Mouse (Mus musculus) liver (tissue): ENCODE results near the gene Ctnnb1.
"Not testable (repeated sequence)": the region's sequence is repeated elsewhere in the genome, so short reads cannot be mapped to it uniquely, and the experiment has no call there.

Source experiments
- DNase-seq: peaks from one replicate; pipeline ENCODE4 v3.0.0-alpha.2; 2020; ENCODE audit warnings: mixed read lengths

Gene Ctnnb1

DNA sequence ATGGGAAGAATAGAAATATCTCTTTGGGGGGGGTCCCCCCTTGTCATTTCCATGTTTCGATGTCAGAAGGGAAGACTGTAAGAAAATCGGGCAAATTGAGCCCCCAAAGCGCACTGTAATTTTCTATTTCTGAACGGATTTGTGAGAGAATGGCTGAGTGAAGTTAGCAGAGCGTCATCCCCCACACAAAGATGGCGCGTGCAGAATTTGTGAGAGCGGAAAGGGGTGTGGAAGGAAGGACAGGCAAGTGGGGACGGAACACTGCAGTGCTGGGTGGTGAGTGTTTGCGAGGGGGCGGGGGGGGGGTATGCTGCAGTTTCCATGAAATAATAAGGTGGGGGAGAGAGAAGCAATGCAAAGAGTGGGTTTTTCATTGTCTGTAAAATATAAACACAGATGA lies at the start of gene Ctnnb1:
TSS of gene Ctnnb1 (plus strand) at position 136 of the 400 bp plus-strand sequence.
- DNase-seq: no peak

- DNase-seq: no peak
Observed at GRCm38 (mm10) chr9:120880286-120880685, 48.7 kb upstream of the Ctnnb1 start.

DNA sequence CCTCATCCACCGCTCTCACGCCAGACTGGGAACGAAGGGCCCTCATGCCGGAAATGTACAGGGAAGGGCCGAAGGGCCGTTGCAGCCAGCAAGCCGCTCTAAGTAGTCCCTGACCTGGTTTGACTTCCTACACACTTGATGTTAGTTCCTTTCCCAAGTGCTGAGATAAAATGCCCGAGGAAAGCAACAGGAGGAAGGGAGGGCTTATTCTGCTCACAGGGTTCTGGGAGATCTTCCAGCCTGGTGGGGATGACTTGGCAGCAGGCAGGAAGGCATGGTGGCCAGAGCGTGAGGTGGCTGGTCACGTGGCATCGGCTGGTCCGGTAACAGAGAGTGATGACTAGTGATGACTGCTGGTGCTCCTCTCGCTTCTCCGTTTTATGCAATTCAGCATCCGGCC lies 47.9 kb upstream of the Ctnnb1 start:
- DNase-seq: no peak

DNA sequence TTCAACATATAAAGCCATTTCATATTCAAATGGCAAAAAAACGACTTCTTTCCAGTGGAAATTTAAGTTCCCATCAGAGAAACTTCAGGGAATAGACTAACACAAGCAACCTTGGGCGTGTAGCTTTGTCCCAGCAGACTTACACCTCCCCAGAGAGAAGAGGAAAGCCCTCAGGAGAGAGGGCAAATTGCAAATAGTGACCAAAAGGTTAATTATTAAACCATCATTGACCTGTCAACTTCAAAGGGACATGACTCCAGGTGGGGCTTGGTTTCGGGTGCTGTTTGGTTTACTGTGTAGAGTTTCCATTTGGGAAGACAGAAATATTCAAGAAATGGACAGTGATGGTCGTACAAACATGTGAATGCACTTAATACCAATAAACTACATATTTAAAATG lies 47.2 kb upstream of the Ctnnb1 start:
- no peak for DNase-seq

DNA sequence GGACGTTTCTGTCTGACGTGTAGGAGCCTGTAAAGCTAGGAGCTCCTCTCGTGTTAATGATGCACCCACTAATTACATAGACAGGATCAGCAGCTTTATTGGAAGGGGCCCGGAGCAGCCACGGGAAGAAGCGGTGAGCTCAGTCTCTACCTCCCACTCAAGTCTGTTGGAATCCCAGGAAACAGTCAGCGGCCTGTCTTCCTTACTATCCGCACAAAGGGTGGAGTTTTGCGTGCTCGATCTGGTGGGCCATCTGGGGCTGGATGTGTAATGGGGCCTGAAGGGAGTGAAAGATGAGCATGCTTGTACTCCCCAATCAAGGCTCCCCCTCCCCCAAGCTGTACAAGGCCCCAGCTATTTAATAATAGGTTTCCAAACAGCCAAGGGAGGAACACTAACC lies 44.3 kb upstream of the Ctnnb1 start:
- DNase-seq: no peak

DNA sequence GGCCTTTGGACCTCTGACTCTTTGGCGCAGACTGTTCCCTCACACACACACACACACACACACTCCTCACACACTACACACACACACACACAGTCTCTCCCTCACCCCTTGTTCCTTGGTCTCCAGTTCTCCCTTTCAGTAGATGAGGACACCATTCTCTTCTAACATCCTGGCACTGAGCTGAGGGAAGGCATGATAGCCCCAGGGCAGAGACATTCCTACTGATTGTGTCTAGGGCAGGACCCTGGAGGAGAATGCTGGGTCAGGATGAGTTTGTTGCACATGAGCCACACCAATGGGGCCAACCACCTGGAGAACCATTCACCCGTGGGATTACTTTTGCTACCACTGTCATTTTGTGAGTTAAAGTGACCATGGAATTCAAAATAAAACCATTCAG lies 41.4 kb upstream of the Ctnnb1 start:
- DNase-seq: no peak

DNA sequence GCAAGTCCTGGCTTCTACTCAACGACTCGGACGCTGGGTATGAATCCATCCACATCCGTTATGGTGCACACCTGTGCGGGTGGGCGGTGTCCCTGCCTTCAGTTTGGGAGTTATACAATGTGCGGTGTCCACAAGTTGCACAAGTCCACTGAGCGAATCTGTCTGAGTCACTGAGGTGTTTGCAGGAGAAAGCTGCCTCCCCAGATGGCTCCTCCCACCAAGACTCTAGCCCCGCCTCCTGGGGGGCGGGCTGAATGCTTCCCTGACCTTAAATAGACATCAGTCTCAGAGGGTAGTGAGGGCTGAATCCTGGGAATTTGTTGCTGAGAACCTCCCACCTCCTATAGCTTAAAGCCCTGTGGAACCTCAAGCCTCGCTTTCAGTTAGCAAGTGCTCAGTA lies 35.6 kb upstream of the Ctnnb1 start:
- peak; percentile 58 for DNase-seq

- no peak for DNase-seq
Observed at GRCm38 (mm10) chr9:120893971-120894370, 35.0 kb upstream of the Ctnnb1 start.

- no peak for DNase-seq
Observed at GRCm38 (mm10) chr9:120894376-120894775, 34.6 kb upstream of the Ctnnb1 start.

- DNase-seq: no peak
Observed at GRCm38 (mm10) chr9:120896502-120896901, 32.5 kb upstream of the Ctnnb1 start.

GRCm38 (mm10) chr9:120897269-120897668 lies 31.7 kb upstream of the Ctnnb1 start:
- DNase-seq: no peak

GRCm38 (mm10) chr9:120899833-120900232 lies 29.2 kb upstream of the Ctnnb1 start:
- DNase-seq: no peak

DNA sequence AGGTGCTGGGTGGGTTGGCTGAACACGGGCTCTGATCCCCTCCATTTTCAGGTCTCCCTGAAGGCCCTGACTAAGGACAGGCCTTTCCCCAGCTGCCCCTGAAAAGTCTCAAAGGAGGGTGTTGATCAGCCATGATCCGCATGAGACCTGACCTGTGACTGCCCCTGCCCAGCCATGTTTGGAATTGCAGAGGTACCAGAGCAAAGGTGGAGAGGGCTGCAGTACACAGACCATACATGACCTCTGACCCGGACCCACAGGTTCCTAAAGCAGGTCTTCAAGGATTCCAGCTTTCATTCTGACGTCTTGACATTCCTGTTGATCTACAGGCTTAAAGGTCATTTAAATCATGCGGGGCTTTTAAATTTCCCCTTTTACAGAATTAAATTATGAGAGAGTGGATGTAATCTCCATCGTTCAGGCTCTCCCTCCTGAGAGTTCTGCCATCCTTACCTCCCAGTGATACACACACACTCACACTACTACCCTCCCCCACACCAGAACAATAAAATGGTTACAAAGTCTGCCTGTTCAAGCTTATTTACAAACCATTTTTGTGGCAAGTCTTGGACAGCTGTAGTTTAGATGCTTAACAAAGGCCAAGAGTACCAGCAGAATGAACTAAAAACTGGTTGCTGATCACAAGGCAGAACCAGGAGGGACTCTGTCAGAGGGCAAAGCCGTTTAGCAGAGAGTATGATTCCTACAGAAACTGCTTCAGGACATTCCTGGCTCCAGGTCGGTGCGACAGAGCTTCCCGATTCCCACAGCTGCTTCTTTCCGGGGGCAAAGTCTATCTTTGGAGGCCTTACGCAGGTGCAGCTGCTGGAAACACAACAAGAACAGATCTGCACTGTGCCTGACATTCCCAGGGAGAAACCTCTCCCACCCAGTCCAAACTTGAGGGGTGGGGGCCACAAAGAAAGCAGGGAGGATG lies 28.4 kb upstream of the Ctnnb1 start:
- peak; percentile 27 for DNase-seq

GRCm38 (mm10) chr9:120902562-120902961 lies 26.5 kb upstream of the Ctnnb1 start:
- DNase-seq: no peak

DNA sequence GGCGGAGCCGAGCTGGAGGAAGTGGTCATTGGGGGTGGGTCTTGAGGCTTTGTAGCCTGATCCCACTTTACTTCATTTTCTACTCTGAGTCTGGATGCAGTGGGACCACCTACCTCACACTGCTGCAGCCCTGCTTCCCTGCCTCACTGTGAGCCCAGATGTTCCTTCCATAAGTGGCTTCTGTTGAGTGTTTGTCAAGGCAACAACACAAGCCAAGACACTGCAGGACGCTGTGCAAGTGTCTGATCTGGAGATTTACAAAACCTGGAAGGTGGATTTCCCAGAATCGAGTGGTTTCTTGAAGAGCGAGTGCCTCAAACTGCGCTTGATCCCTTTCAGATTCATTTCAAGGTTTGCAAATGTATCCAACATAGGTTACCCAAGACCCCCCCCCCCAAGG lies 20.6 kb upstream of the Ctnnb1 start:
- no peak for DNase-seq

DNA sequence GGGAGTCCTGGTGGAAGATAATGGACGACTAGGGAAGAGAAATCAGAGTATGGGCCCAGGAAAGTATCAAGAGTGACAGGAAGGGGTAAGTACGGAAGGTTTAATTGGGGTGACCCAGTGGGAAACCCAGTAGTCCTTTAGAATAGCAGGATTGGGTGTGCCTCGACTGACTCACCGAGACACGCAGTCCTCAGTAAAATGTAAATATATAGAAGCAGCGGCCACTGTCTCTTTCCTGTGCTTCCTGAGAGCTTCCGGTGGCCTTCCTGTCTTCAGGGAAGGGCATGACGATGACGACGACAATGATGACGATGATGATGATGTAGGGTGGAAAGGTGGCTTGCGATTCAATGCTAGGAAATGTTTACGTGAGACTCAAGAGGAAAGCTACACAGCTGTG lies 15.9 kb upstream of the Ctnnb1 start:
- no peak for DNase-seq

DNA sequence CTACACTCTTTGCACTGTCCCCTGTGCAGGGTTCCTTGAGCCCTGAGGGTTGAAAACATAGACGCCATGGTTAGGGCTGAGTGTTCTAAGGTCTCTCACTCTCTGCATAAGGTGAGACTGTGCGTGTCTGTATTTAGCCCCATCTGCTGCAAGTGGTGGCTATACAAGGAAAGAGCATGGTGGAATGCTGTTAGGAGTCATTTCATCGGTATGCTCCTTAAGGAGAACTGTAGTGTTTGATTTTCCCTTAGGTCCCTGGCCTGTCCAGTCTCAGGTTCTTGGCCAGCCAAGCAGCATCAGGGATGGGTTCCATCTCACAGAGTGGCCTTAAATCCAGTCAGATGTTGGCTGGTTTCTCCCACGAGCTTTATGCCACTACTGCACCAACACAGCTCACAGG lies 14.6 kb upstream of the Ctnnb1 start:
- no peak for DNase-seq

DNA sequence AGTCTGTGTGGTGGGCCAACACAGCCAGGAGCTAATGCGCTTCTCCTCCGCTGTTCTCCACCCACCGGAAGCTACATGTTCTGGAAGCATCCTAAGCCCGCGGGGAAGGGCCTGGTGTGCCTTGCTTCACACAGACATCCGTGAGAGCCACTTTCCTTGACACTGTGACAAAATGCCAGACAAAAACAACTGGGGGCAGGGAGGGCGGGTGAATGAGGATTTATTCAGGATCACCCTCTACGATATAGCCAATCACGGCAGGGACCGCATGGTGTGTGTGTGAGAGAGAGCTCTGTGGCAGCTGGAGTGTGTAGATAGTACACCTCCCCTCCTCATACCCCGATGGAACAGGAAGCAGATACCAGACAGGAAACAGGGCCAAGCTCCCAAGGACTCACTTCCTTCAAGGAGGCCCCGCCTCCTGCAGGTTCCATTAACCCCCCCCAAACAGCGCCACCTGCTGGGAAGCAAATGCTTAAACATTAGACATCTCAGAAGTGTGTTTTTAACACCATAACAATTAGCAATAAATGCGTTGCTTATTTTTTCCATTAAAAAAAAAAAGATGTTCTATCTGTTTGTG lies 14.0 kb upstream of the Ctnnb1 start:
- DNase-seq: peak; percentile 73

DNA sequence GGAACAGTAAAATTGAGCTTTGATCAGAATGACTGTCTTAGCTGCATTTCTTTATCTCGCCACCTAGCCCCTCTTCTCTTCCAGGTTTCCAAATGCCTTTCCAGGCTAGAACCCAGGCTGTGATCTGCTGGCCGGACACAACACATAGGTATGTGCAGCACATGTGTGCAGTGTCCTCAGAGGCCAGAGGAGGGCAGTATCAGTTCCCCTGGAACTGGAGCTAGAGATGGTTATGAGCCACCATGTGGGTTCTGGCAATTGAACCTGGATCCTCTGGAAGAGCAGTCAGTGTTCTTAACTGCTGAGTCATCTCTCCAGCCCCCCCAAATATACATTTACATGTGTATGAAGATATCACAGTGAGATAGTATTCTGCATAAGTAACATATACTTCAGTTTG lies 11.4 kb upstream of the Ctnnb1 start:
- not testable (repeated sequence) for DNase-seq

- DNase-seq: no peak
Observed at GRCm38 (mm10) chr9:120918211-120918610, 10.8 kb upstream of the Ctnnb1 start.

DNA sequence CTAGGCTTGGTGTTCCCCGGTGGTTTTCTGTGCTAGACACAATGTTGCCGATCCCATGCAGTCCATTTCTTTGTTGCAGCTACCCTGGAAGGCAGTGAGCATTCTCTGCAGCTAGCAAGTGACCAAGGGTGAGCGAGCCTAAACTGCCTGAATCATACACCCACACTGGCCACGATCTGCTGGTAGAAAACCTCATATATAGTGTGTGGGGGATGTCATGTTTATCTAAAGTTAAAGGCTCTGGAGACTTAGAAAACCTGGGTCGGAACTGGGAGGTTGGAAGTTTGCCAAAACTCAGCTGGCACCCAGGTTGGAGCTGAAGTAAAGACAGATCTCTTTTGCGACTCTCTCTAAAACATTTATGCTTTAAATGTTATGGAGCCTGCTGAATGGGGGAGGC lies 10.4 kb upstream of the Ctnnb1 start:
- no peak for DNase-seq

GRCm38 (mm10) chr9:120919130-120919529 lies 9.9 kb upstream of the Ctnnb1 start:
- DNase-seq: no peak

DNA sequence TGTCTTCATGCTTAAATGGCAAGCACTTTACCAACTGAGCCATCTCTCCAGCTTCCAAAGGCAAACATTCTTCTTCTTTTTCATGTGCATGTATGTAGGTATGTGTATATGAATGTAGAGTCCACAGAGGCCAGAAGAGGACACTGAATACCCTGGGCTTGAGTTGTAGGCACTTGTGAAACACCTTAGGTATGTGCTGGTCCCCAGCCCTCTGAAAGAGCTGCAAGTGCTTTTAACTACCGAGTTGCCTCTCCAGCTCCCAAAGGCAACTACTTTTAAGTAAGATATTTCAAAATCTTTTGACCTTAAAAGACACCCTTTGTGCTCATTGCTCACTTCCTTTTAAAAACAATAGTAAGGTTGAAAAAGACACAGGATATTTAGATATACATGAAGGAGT lies 2.9 kb upstream of the Ctnnb1 start:
- no peak for DNase-seq

- no peak for DNase-seq
Observed at GRCm38 (mm10) chr9:120926939-120927606, 1.9 kb upstream of the Ctnnb1 start.
